Mouse (Mus musculus): ENCODE measurements at regions not wholly inside any gene's neighbourhood (a gene's known extent, or its start where the extent isn't known, plus 50 kb on each side); places are given as distances from the start of the nearest gene placed in this dataset.

GRCm38 (mm10) chr4:45642604-45643003 is 110.3 kb upstream of the Shb start:
- H3K4me1 ChIP-seq (ENCODE audit: insufficient read depth): no peaks in the 10 kb centered on the region
- DNase-seq: peak; percentile 12
- H3K27me3 ChIP-seq (ENCODE audit: insufficient read depth, low read length): no peaks in the 10 kb centered on the region
- 66% methylated on average over 10 of the region's 10 CpGs for WGBS
- no peak for ATAC-seq (ENCODE audit: insufficient read depth)
- H3K4me2 ChIP-seq: no peak overlapping the region
- no peaks in the 10 kb centered on the region for H3K36me3 ChIP-seq (ENCODE audit: insufficient read depth)
- no peak overlapping the region for H3K4me3 ChIP-seq (ENCODE audit: low read depth, low read length)
- no peak for TF ChIP-seq CTCF (IDR thresholded peaks at IDR 0.05; ENCODE audit: low read depth)
- H3K9ac ChIP-seq: no peak overlapping the region
- no peak overlapping the region for H3K27ac ChIP-seq (ENCODE audit: low read depth)
- H3K9me3 ChIP-seq (ENCODE audit: low read depth, low read length): no peaks in the 10 kb centered on the region

- DNase-seq (no peak), ATAC-seq (ENCODE audit: insufficient read depth) (no peak)
- H3K36me3 ChIP-seq (ENCODE audit: insufficient read depth): no peaks in the 10 kb centered on the region
- no peaks in the 10 kb centered on the region for H3K27me3 ChIP-seq (ENCODE audit: insufficient read depth, low read length)
- H3K9ac ChIP-seq: no peak overlapping the region
- H3K4me2 ChIP-seq: no peak overlapping the region
- TF ChIP-seq CTCF (IDR thresholded peaks at IDR 0.05; ENCODE audit: low read depth): no peak
- 54% methylated on average over 5 of the region's 5 CpGs for WGBS
- H3K4me3 ChIP-seq (ENCODE audit: low read depth, low read length): no peak overlapping the region
- H3K27ac ChIP-seq (ENCODE audit: low read depth): no peak overlapping the region
- H3K4me1 ChIP-seq (ENCODE audit: insufficient read depth): no peaks in the 10 kb centered on the region
- no peaks in the 10 kb centered on the region for H3K9me3 ChIP-seq (ENCODE audit: low read depth, low read length)
These were observed 109.0 kb upstream of the Shb start for GRCm38 (mm10) chr4:45641272-45641671.

- ATAC-seq (ENCODE audit: insufficient read depth): no peak
- H3K4me3 ChIP-seq (ENCODE audit: low read depth, low read length): no peak overlapping the region
These were observed 108.4 kb upstream of the Shb start for GRCm38 (mm10) chr4:45640713-45641112.

GRCm38 (mm10) chr4:45639397-45640034 is 107.2 kb upstream of the Shb start:
- no peak for DNase-seq
- no peak overlapping the region for H3K9ac ChIP-seq
- WGBS: 75% methylated on average over 12 of the region's 12 CpGs
- no peak overlapping the region for H3K4me2 ChIP-seq
- no peaks in the 10 kb centered on the region for H3K9me3 ChIP-seq (ENCODE audit: low read depth, low read length)
- H3K4me1 ChIP-seq (ENCODE audit: insufficient read depth): no peaks in the 10 kb centered on the region
- no peak for TF ChIP-seq CTCF (IDR thresholded peaks at IDR 0.05; ENCODE audit: low read depth)
- H3K27ac ChIP-seq (ENCODE audit: low read depth): no peak overlapping the region
- no peak for ATAC-seq (ENCODE audit: insufficient read depth)
- no peaks in the 10 kb centered on the region for H3K27me3 ChIP-seq (ENCODE audit: insufficient read depth, low read length)
- H3K36me3 ChIP-seq (ENCODE audit: insufficient read depth): no peaks in the 10 kb centered on the region
- no peak overlapping the region for H3K4me3 ChIP-seq (ENCODE audit: low read depth, low read length)

More at GRCm38 (mm10) chr4:45640713-45641112, 108.4 kb upstream of the Shb start:
- H3K9ac ChIP-seq: no peak overlapping the region
- no peaks in the 10 kb centered on the region for H3K27me3 ChIP-seq (ENCODE audit: insufficient read depth, low read length)
- H3K4me2 ChIP-seq: no peak overlapping the region
- H3K27ac ChIP-seq (ENCODE audit: low read depth): no peak overlapping the region
- no peak for DNase-seq
- no peak for TF ChIP-seq CTCF (IDR thresholded peaks at IDR 0.05; ENCODE audit: low read depth)
- WGBS: 45% methylated on average over 11 of the region's 11 CpGs
- H3K4me1 ChIP-seq (ENCODE audit: insufficient read depth): no peaks in the 10 kb centered on the region
- no peaks in the 10 kb centered on the region for H3K36me3 ChIP-seq (ENCODE audit: insufficient read depth)
- no peaks in the 10 kb centered on the region for H3K9me3 ChIP-seq (ENCODE audit: low read depth, low read length)

GRCm38 (mm10) chr4:45638411-45638810 is 106.1 kb upstream of the Shb start:
- Histone ChIP-seq H3K27ac (ENCODE audit: low read depth) (no peak overlapping the region), H3K9ac (no peak overlapping the region), H3K4me2 (no peak overlapping the region), H3K27me3 (ENCODE audit: insufficient read depth, low read length) (no peaks in the 10 kb centered on the region), H3K4me1 (ENCODE audit: insufficient read depth) (no peaks in the 10 kb centered on the region), H3K4me3 (ENCODE audit: low read depth, low read length) (no peak overlapping the region), H3K36me3 (ENCODE audit: insufficient read depth) (no peaks in the 10 kb centered on the region), H3K9me3 (ENCODE audit: low read depth, low read length) (no peaks in the 10 kb centered on the region)
- ATAC-seq (ENCODE audit: insufficient read depth) (no peak), DNase-seq (no peak)
- no peak for TF ChIP-seq CTCF (IDR thresholded peaks at IDR 0.05; ENCODE audit: low read depth)
- 55% methylated on average over 8 of the region's 8 CpGs for WGBS

GRCm38 (mm10) chr4:45631276-45632045 is 99.2 kb upstream of the Shb start:
- Histone ChIP-seq H3K9me3 (ENCODE audit: low read depth, low read length) (no peaks in the 10 kb centered on the region), H3K27me3 (ENCODE audit: insufficient read depth, low read length) (no peaks in the 10 kb centered on the region), H3K4me1 (ENCODE audit: insufficient read depth) (no peaks in the 10 kb centered on the region), H3K4me3 (ENCODE audit: low read depth, low read length) (no peak overlapping the region), H3K4me2 (no peak overlapping the region), H3K36me3 (ENCODE audit: insufficient read depth) (no peaks in the 10 kb centered on the region), H3K27ac (ENCODE audit: low read depth) (no peak overlapping the region), H3K9ac (no peak overlapping the region)
- TF ChIP-seq CTCF (IDR thresholded peaks at IDR 0.05; ENCODE audit: low read depth): no peak
- DNase-seq (no peak), ATAC-seq (ENCODE audit: insufficient read depth) (no peak)
- WGBS: 76% methylated on average over 7 of the region's 7 CpGs

- ATAC-seq (ENCODE audit: insufficient read depth): no peak
- no peaks in the 10 kb centered on the region for H3K9me3 ChIP-seq (ENCODE audit: low read depth, low read length)
These were observed 93.4 kb upstream of the Shb start for GRCm38 (mm10) chr4:45625633-45626032.

More at GRCm38 (mm10) chr4:45625633-45626032, 93.4 kb upstream of the Shb start:
- Histone ChIP-seq H3K9ac (no peak overlapping the region), H3K27ac (ENCODE audit: low read depth) (no peak overlapping the region), H3K4me2 (no peak overlapping the region), H3K4me1 (ENCODE audit: insufficient read depth) (no peaks in the 10 kb centered on the region), H3K27me3 (ENCODE audit: insufficient read depth, low read length) (no peaks in the 10 kb centered on the region), H3K36me3 (ENCODE audit: insufficient read depth) (no peaks in the 10 kb centered on the region), H3K4me3 (ENCODE audit: low read depth, low read length) (no peak overlapping the region)
- no peak for DNase-seq
- TF ChIP-seq CTCF (IDR thresholded peaks at IDR 0.05; ENCODE audit: low read depth): no peak
- 88% methylated on average over 7 of the region's 7 CpGs for WGBS

All from lung, embryonic 14.5 days (tissue).